12 mouse cellular contexts compared by ENCODE assay signal in genomic region chr19:53919541-53919940, GRCm38 (mm10).
"Had no signal": no experiment of that assay in that cellular context is flagged by ENCODE, and none has a peak within 500 bp of the region (broad histone marks: within the 10 kb centered on the region; RNA-seq: fewer than 3 reads in every experiment).

No protein-coding gene starts in this region.

- DNase-seq: left cerebral cortex, postnatal 4 days; liver; liver, embryonic 13.5 days; liver, postnatal 0 days; lung, adult 18-20 months; lung, adult 2 months; lung, embryonic 14.5 days; lung, postnatal 10 days; lung, postnatal 14 days; lung, postnatal 36 days; lung, postnatal 4 days; midbrain, embryonic 14.5 days had no signal
